Mouse (Mus musculus) liver, adult 2 months (tissue): ENCODE results near the gene Zfp456. TPM values are rescaled to one million over a fixed set of nuclear protein-coding genes. Genes with fewer than 3 reads are reported as not detected.
"Not testable (repeated sequence)": the region's sequence is repeated elsewhere in the genome, so short reads cannot be mapped to it uniquely, and the experiment has no call there.

Experiments used
- DNase-seq: peaks from one replicate; pipeline ENCODE4 v3.0.0-alpha.2; 2011; ENCODE audit warnings: low read depth, low spot score; ENCODE audit errors: extremely low read depth
- H3K27ac ChIP-seq: fragments of 200-500 bp; replicated peaks from 2 replicates; pipeline ENCODE4 v1.5.1; 2012; ENCODE audit warnings: low read depth, mild to moderate bottlenecking, control low read depth, inconsistent platforms, low read length; ENCODE audit not compliant: insufficient read depth
- H3K27me3 ChIP-seq: fragments of 200-500 bp; 2 replicates; pipeline ENCODE4 v1.6.1; 2012; ENCODE audit warnings: mild to moderate bottlenecking, moderate library complexity, low read length, inconsistent platforms; ENCODE audit not compliant: control insufficient read depth, insufficient read depth
- H3K36me3 ChIP-seq: fragments of 200-500 bp; 2 replicates; pipeline ENCODE4 v1.6.1; 2012; ENCODE audit warnings: low read length, inconsistent platforms; ENCODE audit not compliant: control insufficient read depth, insufficient read depth
- H3K4me1 ChIP-seq: fragments of 200-500 bp; 2 replicates; pipeline ENCODE4 v1.6.1; 2011; ENCODE audit warnings: low read length; ENCODE audit not compliant: control insufficient read depth, insufficient read depth
- H3K4me3 ChIP-seq: fragments of 200-500 bp; 2 replicates; pipeline ENCODE4 v1.5.1; 2011; ENCODE audit warnings: low read depth, mild to moderate bottlenecking, control low read depth, low read length, moderate library complexity; ENCODE audit not compliant: insufficient read depth
- H3K79me2 ChIP-seq: fragments of 200-500 bp; 2 replicates; pipeline ENCODE4 v1.6.1; 2012; ENCODE audit warnings: inconsistent platforms, mild to moderate bottlenecking, low read length, moderate library complexity; ENCODE audit not compliant: control insufficient read depth, insufficient read depth
- H3K9ac ChIP-seq: fragments of 200-500 bp; 2 replicates; pipeline ENCODE4 v1.6.1; 2012; ENCODE audit warnings: low read depth, mild to moderate bottlenecking, control low read depth, inconsistent platforms, low read length
- CTCF ChIP-seq: fragments of 200-500 bp; IDR thresholded peaks from 2 replicates; pipeline ENCODE4 v1.5.1; 2011; ENCODE audit warnings: low read depth, low read length, control low read depth
- POLR2A ChIP-seq: fragments of 200-500 bp; IDR thresholded peaks from 2 replicates; pipeline ENCODE4 v1.6.1; 2011; ENCODE audit warnings: low read length, control low read depth; ENCODE audit not compliant: insufficient read depth; ENCODE audit errors: extremely low read depth
- WGBS: fragments of 180-500 bp; shearing (Covaris S2); methylation state at CpG from one replicate; pipeline ENCODE4 v1.1.7; 2018; 5-methylcytosine and 5-hydroxymethylcytosine counted together
- polyA plus RNA-seq: library from polyadenylated mRNA; depleted of rRNA; stranded (reverse); fragments of >200 nt; gene quantifications from 2 replicates; pipeline ENCODE4 v1.2.3, GENCODE M21; 2012
- total RNA-seq: library from RNA; depleted of rRNA; stranded (reverse); fragments of >200 nt; gene quantifications from 2 replicates; pipeline ENCODE4 v1.2.3, GENCODE M21; 2014

The Zfp456 gene
- total and polyA plus RNA-seq, 2 experiments = 0.11 to 1.5 TPM

DNA sequence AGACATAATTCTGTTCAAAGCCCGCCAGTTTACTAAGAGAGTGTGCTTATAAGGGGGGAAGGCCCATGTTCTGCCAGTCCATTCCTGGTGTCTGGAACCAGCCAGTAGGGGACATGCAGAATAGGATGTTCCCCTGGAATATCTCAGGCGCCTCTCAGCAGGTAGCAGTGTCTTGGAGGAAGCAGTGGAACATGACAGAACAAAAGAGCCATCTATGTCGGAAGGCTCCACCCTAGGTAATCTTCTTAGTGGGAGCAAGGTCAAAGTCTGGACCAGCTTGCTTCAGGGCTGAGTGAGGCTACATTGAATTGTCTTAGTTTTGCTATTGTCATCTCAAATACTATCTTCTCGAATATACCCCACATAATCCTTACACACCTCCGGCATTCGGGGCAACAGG, 40.1 kb upstream of the Zfp456 start:
- no peak overlapping the region for H3K9ac ChIP-seq
- no peaks in the 10 kb centered on the region for H3K36me3 ChIP-seq
- DNase-seq = no peak
- 86% methylated on average over 6 of the region's 6 CpGs for WGBS
- no peaks in the 10 kb centered on the region for H3K79me2 ChIP-seq
- H3K27ac ChIP-seq = no peak overlapping the region
- H3K4me3 ChIP-seq = no peak overlapping the region
- H3K27me3 ChIP-seq = no peaks in the 10 kb centered on the region
- TF ChIP-seq CTCF (no peak), POLR2A (no peak)
- no peaks in the 10 kb centered on the region for H3K4me1 ChIP-seq

DNA sequence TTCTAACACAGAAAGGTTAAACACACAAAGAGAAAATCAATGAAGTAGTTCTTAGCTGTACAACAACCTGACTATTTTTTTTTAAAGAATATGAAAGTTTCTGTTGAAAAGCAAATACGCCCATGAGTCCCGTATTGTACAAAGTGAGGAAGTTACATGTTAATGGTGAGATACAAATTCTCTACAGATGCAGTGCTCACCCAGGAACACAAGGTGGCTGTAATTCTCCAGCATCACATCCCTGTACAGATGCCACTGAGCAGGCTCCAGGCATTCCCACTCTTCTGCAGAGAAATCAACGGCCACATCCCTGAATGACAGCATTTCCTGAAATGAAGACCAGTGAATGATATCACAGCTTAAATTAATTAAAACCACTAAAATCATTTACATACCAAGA, 38.0 kb upstream of the Zfp456 start:
- H3K79me2 ChIP-seq, H3K27me3 ChIP-seq, H3K4me3 ChIP-seq, H3K36me3 ChIP-seq, H3K9ac ChIP-seq, H3K27ac ChIP-seq, H3K4me1 ChIP-seq: not testable (repeated sequence)
- WGBS = 44% methylated on average over 3 of the region's 3 CpGs
- DNase-seq = peak; percentile 10
- peak; percentile 31; the same call in 1 of the 2 replicates for TF ChIP-seq CTCF

DNA sequence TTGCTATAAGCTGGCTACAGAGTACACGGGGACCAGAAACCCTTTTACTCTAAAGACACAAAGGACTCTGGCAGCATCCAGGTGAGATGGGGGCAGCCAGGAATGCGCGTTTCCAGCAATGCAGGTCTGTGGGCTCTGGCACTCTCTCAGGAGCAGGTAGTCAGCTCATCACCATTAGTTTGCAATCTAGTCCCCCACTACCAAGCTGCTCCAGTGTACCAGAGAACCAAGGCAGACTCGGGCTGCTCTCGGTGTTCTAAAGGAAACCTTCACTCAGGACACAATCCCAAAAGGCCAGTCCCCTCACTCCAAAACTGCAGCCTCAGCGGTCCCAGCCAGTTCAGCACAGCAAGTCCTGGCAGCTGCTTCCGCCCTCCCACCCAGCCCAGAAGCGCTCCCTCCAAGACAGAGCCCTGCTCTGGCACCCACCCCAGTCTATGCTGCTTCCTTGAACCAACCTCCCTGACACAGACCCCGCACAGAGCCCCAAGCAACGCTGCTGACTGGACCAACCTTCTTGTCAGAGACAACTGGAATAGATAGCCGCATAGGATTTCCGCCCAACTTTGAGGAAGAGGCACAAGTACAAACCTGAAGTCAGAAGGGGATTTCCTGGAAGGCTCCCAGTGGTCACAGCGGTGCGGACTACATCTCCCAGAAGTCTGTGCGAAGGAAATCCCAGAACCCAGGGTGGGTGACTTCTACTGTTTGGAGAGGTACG, 23.7 kb upstream of the Zfp456 start, which contains the start of gene Zfp429:
Gene Zfp429 (minus strand): TSS at position 637 of the 721 bp plus-strand sequence.
- Histone ChIP-seq H3K27ac (peak within 1 kb of the TSS; percentile 17; the same call in 1 of the 2 replicates), H3K9ac (peak within 1 kb of the TSS; percentile 61), H3K4me3 (peak within 1 kb of the TSS; percentile 53)
- not testable (repeated sequence) for H3K36me3 ChIP-seq, H3K79me2 ChIP-seq, H3K4me1 ChIP-seq, H3K27me3 ChIP-seq
- WGBS = 4% methylated on average over 16 of the region's 16 CpGs
- DNase-seq = peak; percentile 57

DNA sequence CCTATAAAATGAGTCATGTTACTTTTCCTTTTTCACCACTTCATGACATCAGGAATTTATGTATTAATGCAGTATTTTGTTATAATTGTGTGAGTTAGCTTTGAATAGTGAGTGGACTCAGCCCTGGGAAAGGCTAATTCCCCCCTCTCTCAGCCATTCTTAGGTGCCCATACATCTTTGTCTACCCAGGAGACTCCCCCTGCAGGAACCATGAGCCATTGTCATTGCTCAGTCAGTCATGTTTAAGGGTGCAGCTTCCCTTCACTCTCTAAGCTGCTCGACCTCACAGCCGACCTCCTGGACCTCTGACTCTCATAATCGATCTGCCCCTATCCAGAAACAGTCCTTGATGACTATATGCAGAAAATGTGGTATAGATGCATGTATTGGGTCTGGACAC, 645 bp upstream of the Zfp456 start:
- not testable (repeated sequence) for DNase-seq, H3K27ac ChIP-seq, H3K4me3 ChIP-seq, H3K9ac ChIP-seq, H3K36me3 ChIP-seq, H3K79me2 ChIP-seq, H3K4me1 ChIP-seq, H3K27me3 ChIP-seq
- 85% methylated on average over 3 of the region's 3 CpGs for WGBS

DNA sequence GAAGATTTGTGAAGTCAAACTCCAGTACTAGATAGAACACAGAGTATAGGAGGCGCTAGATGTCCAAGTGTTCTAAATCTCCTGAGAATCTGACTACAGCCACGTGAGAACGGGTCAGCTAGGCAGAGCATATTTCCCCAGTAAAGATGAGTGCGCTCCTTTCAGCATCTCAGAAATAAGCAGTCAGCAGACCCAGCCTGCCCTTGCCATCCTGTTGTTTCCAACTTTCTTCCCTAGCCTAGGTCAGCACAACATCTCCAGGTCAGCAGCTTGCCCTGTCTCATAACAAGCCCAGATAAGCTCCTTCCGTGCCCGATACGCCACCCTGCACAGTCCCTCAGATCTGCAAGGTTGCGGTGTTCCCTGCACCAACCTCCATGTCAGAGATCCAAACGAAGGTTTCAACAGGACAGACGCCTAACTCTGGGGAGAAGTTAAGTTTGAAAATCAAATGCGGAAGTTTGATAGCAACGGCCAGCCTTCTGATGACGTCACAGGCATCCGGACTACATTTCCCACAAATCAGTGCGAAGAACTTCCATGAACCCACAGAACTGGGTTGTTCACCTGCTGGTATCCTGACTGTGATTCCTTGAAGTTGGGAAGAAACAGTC, 15.4 kb downstream of the Zfp456 start, which contains the start of the genes Gm28044 and Zfp953:
Gene Gm28044 (minus strand): TSS at position 406 of the 614 bp plus-strand sequence.
Gene Zfp953 (minus strand): TSS at position 475 of the 614 bp plus-strand sequence.
- TF ChIP-seq CTCF = 0 out of 2 replicates have a peak, but pooled peaks have one; percentile 12
- TF ChIP-seq POLR2A = no peak
- WGBS = under 1% methylated on average over 15 of the region's 15 CpGs
- peak within 1 kb of the TSS; percentile 68 for H3K27ac ChIP-seq
- H3K9ac ChIP-seq = peak within 1 kb of the TSS; percentile 66
- peak; percentile 91 for DNase-seq
- no peaks in the 10 kb centered on the region for H3K27me3 ChIP-seq
- H3K36me3 ChIP-seq = no peaks in the 10 kb centered on the region; the same call in 1 of the 2 replicates
- H3K4me1 ChIP-seq = peaks cover 3% of the 10 kb centered on the region
- peaks cover 5% of the 10 kb centered on the region for H3K79me2 ChIP-seq
- peak within 1 kb of the TSS; percentile 50 for H3K4me3 ChIP-seq

DNA sequence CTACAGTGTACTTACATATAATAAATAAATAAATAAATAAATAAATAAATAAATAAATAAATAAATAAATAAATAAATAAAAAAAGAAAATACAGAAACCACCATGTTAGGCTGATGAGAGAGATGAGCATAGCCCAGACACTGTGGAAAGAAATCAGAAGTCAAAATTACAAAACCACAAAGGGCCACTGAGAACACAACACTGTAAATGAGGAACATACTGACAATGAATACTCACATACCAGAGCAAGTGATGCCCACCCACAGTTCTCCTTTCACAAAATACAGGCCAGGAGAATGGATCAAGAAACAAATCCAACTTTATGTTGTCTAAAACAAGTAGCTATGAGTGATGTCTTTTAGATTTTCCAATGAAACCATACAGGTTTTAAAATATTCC, 23.8 kb downstream of the Zfp456 start:
- TF ChIP-seq CTCF (no peak), POLR2A (no peak)
- H3K9ac ChIP-seq = no peak overlapping the region
- H3K36me3 ChIP-seq = peaks cover 2% of the 10 kb centered on the region; the same call in 1 of the 2 replicates

More for the DNA sequence above, 23.8 kb downstream of the Zfp456 start:
- Histone ChIP-seq H3K27me3 (no peaks in the 10 kb centered on the region), H3K4me1 (no peaks in the 10 kb centered on the region), H3K27ac (no peak overlapping the region), H3K4me3 (no peak overlapping the region), H3K79me2 (no peaks in the 10 kb centered on the region; the same call in 1 of the 2 replicates)
- no peak for DNase-seq
